Mouse (Mus musculus) urinary bladder, postnatal 10 days (tissue): Measurements from ENCODE around the gene Gipc2.
"Not testable (repeated sequence)": the region's sequence is repeated elsewhere in the genome, so short reads cannot be mapped to it uniquely, and the experiment has no call there.

Experiments
- DNase-seq: peaks from one replicate; pipeline ENCODE4 v3.0.0; 2022; ENCODE audit warnings: low spot score

Gipc2 gene

DNA sequence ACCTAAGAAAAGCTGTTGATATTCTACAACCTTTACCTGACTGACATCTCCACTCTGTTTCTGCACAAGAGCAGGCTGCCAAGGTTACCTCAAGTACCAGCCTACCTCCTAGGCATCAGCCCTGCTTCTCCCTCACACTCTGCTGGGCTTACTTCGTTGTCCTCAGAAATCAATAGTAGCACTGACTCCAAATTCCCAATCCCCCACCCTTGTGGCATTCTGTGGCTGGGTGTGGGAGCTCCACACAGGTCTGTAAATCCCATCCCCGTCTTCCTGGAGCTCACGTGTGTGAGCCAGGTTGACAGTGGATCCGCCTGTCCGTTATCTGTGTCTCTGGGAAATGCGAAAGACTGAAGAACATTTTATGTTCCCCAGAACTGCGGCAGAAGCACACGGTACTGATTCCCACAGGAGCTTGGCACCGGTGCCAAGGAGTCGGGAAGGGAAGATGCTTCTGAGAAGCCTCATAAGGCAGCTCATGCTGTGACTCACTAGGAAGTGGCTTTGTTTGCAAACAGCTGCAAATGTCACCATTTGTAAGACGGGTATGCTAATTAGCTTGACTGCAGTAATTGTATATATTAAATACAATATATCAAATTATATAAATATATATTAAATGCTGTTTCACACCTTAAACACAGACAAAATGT lies 10.6 kb downstream of the Gipc2 start:
- no peak for DNase-seq

GRCm38 (mm10) chr3:152154095-152154494 lies 11.9 kb downstream of the Gipc2 start:
- no peak for DNase-seq

DNA sequence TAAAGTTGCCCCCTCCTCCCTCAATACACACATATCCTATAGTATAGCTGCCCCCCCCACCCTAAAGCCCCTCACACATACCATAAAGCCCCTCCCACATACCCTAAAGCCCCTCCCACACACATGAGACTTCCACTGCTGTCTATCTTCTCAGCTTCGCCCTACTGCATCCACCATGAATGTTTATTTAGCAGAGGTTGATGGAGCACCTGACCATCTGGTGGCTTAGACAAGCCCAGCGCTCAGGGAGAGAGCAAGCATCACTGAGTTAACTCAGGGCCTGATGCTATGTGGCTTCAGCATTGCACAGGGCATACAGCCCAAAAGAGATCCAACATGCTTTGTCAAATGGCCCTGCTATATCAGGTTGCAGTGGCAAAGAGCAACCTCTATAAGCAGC lies 12.9 kb downstream of the Gipc2 start:
- no peak for DNase-seq

DNA sequence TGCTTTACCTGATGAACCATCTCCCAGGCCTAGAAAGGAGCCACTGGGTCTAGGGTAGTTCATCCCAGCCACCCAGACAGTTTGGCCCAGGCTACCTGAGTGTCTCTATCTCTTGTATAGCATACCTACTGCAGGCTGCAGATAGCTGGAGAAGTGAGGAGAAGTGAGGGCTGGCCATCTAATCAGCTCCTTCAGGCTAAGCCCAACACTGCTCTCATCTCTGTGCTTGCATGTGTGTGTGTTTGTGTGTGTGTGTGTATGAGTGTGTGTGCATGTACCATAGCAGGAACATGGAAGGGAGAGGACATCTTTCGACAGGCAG lies 13.6 kb downstream of the Gipc2 start:
- DNase-seq, result no peak

DNA sequence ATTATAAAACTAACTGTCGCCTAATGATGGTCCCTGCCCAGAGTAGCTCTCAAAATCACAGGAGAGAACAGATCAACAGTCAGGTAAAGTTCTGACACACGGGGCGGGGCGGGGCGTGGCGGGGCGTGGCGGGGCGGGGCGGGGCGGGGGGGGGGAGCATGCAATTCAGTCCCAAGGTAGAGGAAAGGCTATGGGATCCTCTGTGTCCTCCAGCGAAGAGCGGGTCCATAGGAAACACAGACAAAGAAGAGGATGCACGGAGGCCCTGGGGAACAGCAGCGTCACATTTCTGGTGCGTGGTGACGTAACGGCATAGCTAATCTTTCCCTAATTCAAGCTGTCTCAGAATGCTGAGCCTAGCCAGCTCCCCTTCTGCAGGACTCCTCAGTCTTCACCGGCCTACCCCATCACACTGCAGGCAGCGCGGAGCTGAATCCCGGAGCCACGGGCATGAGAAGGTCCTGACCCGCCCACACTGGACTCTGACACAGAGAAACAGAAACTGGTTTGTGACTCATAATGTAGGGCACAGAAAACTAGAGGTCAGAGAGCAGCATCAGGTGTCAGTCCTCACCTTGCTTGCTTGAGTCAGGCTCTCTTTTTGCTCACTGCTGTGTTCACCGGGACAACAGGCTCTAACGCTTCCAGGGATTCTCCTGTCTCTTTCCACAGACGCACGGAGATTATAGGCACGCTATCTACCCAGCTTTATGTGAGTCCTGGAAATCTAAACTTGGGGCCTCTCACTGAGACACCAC lies 14.1 kb downstream of the Gipc2 start:
- DNase-seq, result no peak

GRCm38 (mm10) chr3:152149863-152150262 lies 16.2 kb downstream of the Gipc2 start:
- DNase-seq, result no peak

DNA sequence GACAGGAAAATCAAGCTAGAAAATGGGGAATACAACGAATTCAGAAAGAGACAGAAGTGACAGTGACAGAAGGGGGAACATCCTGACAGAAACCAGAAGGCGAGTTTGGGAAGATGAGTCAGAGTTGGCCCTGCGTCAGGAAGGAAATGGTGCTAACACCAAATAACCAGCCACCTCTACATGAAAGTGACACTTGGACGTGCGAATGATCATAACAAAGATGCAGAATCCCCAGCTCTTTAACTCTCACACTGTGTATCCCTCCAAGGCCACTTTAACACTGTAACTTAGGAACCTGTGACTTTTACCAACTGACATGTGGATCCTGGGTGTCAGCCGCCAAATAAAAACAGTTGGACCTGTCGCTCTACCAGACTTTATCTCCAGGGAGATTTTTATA lies 16.6 kb downstream of the Gipc2 start:
- no peak for DNase-seq

DNA sequence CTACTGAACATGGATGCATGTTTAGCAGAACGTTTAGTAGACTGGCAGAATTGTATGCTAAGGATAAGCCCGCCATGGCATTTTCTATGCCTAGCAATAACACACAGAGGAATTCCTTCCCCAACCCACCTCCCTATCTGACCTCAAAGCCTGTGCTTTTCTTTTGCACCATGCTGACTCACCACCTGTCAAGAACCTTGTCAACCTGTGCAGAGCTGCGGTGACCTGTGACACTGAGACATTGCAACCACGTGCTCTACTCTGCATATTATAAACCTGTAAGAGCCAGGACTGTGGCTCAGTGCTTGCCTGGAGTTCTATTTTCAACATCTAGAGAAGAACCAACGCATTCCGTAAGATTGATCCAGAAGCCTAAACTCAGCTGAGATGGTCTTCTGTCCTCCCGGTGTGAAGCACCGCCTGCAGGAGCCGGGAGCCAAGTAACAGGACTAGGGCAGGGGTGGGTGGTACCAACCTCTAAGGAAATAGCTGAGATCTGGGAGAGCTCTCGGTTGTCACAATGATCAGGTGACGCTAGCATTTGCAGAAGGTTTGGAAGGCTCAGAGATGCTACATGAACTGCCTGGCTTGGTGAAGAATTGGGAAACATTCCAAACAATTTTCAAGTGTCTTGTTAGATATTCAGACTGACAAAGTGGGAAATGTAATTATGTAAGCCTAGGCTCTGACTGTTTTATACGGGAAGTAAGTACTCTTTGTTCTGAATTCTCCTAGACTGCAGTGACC lies 18.8 kb downstream of the Gipc2 start:
- DNase-seq, result no peak

DNA sequence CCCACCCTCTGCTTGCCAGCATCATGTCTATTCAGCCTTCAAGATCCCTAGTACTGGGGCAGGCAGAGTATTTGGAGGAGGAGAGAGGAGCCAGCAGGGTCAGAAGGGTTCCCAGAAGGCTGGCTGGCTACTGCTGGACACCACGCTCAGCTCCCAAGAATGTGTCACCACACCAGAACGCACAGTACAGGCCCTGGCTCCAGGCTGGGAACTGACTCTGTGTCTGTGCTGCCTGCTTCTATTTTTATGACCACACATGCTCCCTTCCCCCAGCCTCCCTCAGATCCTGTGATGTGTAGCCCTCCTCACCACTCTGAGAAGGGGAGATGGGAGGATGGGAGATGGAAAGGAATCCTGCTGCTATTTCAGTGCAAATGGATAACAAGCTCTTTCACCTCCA lies 20.8 kb downstream of the Gipc2 start:
- DNase-seq, result no peak

DNA sequence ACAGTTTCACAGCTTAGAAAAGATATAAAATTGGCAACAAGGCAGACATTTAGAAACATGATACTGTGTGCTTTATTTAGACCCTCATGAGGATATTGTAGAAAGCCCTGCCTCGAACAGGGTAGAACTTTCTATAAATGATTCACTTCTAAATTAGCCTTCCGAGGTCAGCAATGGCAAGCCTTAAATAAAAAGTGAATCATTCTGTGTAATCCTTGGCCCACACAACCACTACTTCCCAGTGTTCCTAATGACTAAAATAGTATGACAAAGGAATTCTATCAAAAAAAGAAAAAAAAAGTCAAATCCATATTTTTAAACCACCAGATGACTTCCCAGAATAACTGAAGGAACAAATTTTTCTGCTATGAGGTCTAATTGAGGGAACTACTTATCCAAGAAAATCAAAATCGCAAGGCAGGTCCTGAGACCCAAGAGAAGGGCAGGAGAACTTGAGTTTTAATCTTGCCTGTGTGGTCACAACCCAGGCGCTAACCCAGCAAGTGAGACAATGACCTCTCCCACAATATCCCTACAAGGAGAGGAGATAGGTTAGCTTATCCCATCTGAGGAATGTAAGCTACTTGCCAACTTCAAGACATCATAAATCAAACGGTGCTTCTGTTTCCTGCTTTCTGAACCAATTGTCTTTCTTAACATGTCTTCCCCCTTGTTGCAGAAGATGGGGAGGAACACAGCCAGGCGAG lies 22.9 kb downstream of the Gipc2 start:
- no peak for DNase-seq

DNA sequence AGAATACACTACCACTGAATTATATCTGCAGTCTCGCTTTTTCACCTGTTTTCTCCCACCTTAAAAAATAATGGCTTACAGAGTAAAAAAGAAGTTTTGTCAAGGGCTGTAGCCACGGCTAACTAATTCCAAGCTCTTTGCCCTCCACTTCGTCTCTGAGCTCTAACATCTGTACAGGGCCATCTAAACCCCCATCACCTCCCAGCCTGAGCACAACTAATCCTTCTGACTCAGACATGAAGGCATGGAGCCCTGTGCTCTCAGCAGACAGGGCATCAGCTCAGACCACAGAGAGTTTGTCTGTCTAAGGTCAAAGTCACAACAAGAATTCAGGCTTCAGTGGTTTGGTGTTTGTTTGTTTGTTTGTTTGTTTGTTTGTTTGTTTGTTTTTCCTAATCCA lies 23.9 kb downstream of the Gipc2 start:
- DNase-seq, result no peak

DNA sequence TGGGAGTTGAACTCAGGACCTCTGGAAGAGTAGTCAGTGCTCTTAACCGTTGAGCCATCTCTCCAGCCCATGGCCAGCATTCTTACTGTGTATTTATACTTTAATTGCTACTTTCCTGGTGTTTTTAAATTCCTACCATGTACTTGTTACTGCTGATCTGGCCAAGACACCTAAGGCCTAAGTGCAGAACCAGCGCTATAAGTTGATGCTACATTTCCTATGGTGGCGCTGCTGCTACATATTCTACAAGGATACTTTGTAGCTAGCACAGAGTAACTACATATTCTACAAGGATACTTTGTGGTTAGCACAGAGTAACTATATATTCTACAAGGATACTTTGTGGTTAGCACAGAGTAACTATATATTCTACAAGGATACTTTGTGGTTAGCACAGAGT lies 26.7 kb downstream of the Gipc2 start:
- not testable (repeated sequence) for DNase-seq

- not testable (repeated sequence) for DNase-seq
Measured at GRCm38 (mm10) chr3:152136106-152136505, 29.9 kb downstream of the Gipc2 start.

- DNase-seq, result no peak
Measured at GRCm38 (mm10) chr3:152133621-152134020, 32.4 kb downstream of the Gipc2 start.

GRCm38 (mm10) chr3:152130963-152131362 lies 35.1 kb downstream of the Gipc2 start:
- DNase-seq, result no peak

DNA sequence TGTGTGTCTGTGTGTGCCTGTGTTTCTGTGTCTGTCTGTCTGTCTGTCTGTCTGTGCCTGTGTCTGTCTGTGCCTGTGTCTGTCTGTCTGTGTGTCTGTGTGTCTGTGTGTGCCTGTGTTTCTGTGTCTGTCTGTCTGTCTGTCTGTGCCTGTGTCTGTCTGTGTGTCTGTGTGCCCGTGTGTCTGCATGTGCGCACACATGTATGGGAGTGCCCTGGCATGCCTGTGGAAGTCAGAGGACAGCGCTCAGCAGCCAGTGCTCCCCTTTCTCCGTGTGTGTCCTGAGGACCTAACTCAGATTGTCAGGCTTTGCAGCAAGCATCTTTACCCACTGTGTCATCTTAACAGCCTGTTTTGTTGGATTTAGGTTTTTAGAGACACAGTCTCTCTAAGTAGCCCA lies 36.6 kb downstream of the Gipc2 start:
- not testable (repeated sequence) for DNase-seq

- no peak for DNase-seq
Measured at GRCm38 (mm10) chr3:152128631-152129030, 37.4 kb downstream of the Gipc2 start.

GRCm38 (mm10) chr3:152127144-152127543 lies 38.9 kb downstream of the Gipc2 start:
- no peak for DNase-seq

DNA sequence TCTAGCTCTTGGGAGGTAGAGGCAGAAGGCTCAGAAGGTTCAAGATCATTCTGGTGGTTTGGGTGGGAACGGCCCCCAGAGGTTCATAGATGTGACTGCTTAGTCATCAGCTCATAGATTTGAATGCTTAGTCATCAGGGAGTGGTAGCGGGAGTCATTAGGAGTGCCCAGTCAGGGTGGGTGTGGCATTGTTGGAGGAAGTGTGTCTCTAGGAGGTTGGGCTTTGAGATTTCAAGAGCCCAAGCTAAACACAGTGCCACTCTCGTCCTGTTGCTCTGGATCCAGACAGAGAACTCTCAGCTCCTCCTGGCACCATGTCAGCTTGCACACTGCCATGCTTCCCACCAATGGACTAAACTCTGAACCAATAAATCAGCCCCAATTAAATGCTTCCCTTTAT lies 43.3 kb downstream of the Gipc2 start:
- no peak for DNase-seq

GRCm38 (mm10) chr3:152122101-152122500 lies 43.9 kb downstream of the Gipc2 start:
- DNase-seq, result no peak

- no peak for DNase-seq
Measured at GRCm38 (mm10) chr3:152121169-152122009, 44.6 kb downstream of the Gipc2 start.

- DNase-seq, result no peak
Measured at GRCm38 (mm10) chr3:152119987-152120386, 46.0 kb downstream of the Gipc2 start.
